Mouse (Mus musculus): Measurements from ENCODE around the gene Usf3.

Gene Usf3

GRCm38 (mm10) chr16:44173966-44174530 is 1.0 kb downstream of the Usf3 start:
- no peak for DNase-seq (ENCODE audit: low spot score)

DNA sequence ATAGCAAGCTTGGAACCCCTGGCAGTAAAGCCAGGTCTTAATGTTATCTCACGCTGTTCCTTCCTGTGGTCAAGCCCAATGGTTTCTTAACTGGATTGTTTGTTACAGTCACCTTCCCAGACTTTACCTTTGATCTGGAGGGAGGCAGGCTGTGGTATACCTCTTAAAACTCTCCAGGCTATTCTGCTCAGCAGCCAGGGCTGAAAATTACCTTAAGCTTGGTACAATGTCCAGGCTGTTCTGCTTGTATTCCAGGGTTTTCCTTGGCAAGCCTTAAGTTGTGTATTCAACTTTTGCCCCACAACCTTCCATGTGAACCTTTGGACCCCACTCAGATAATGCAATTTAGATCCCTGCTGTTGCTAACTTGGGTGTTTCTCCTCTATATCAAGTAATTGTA is 2.0 kb downstream of the Usf3 start:
- no peak for DNase-seq (ENCODE audit: low spot score)

DNA sequence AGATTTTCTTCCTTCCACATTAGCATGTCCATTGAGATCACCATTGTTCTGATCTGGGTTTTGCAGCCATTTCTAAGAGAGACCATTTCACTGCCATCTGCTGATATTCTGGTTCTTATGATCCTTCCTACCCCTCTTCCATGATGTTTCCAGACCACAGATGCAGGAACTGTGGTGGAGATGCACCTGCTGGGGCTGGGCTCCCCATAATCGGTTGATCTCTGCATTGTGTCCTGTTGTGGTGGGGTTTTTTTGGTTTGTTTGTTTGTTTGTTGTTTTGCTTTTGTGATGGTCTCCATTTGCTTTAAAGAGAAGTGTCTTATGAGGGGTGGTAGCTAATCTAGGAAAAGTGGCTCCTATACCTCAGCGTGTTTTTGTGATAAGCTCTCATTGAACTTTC is 3.5 kb downstream of the Usf3 start:
- DNase-seq (ENCODE audit: low spot score), result no peak

DNA sequence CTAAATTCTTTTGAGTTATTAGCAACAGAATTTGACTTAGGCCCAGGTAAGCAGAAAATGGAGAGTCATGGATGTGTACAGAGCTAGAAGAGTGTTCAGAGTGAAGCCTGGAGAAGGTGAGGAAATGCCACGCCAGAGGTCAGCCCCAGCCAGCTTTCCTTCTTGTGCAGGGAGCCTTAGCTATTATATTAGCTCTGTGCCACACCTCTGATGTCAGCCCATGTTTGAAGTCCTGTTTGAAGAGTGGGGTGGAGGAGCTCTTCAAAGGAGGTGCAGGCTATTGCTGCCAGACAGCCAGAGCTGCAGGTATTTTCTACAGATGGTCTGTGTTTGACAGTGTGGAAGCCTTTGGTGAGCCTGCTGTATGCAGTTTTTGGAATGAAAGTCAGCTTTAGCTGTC is 5.5 kb downstream of the Usf3 start:
- no peak for DNase-seq (ENCODE audit: low spot score)

GRCm38 (mm10) chr16:44182597-44182996 is 9.6 kb downstream of the Usf3 start:
- DNase-seq (ENCODE audit: low spot score), result no peak

- no peak for DNase-seq (ENCODE audit: low spot score)
Observed at GRCm38 (mm10) chr16:44184769-44185168, 11.7 kb downstream of the Usf3 start.

DNA sequence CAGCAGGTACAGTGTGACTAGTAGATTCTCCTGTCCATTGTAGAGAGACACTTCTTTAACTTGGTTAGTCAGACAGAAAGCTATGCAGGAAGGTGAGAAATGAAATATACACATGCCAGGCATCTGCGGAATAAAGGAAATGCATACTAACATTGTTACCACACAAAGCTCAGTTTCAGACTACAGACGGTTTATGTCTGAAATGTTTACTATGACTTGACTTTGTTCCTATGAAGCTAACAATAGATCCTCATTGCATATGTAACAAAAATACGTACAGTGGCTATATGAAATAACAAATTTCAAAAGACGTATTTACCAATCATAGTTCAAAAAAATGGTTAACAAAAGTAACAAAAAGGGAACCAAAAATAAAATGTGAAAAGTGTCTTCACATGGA is 14.1 kb downstream of the Usf3 start:
- no peak for DNase-seq (ENCODE audit: low spot score)

DNA sequence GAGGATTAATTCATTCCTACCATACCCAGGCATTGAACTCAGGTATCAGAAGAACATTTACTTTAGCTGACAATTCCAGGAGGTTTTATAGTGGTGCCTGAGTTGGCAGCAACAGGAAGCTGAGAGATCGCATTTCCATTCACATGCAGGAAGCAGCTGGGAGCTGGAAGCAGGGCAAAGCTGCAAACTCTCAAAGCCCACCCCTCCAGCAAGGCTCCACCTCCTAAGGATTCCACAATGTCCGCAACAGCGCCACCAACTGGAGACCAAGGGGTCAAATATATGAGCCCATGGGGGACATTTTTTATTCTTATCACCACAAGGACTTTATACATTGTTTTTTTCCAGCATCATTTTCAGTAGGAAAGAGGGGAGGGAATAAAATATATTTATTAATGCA is 15.7 kb downstream of the Usf3 start:
- DNase-seq (ENCODE audit: low spot score), result no peak

DNA sequence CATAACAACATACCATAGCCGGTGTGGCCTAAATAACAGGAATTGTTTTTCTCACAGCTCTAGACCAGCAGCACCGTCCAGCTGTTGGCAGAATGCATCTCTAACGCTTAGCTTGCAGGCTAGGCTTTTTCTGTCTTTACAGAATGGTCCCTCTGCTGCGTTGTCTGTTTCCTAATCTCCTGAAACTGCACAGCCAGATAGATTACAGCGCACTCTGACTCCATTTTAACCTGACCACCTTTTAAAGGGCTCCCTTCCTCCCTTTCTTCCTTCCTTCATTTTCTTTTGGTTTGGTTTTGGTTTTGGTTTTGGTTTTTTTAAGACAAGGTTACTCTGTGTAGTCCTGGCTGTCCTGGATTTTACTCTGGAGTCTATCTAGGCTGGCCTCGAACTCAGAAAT is 17.0 kb downstream of the Usf3 start:
- DNase-seq (ENCODE audit: low spot score), result no peak

DNA sequence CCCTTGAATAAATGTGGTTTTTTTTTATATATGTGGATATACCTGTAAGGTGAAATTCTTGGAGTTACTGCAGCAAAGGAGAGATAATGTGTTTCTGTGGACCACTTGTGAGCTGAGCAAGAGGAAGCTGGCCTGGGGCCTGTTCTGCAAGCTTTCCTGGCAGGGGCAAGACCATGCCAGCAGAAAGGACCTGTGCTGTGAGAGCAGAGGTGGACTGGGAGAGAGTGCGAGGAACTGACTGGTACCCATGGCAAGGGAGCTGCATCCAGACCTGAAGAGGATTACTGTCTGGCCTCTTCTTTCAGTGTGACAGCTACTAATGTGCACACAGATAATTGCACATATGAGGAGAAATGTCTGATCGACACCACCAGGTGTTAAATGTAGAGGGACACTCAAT is 17.9 kb downstream of the Usf3 start:
- DNase-seq (ENCODE audit: low spot score), result no peak

DNA sequence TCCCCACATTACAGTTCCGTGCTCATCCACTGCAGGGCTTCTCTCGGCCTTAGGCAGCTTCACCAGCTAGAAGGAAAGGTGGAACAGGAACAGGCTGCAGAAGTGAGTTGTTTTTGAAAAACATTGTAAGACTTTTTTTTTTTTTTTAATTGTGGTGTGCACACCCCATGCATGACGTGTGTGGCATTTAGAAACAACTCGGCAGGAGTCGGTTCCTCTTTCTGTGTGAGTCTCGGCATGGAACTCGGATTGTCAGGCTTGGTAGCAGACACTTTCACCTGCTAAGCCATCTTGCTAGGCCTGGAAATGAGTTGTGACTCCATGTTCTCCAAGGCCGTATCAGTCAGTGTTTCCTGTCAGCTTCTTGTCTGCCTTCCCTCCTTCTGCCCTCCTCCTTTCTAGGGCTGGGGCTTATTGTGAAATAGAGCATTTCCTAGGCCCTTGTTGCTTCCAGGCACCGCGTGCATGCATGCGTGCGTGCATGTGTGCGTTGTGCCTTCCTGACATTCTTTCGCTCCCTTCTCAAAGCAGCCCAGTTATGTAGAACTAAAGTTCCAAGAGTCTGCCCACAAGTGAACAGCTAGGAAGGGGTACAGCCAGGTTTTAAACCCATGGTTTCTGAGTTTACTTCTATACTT is 26.1 kb downstream of the Usf3 start:
- no peak for DNase-seq (ENCODE audit: low spot score)

DNA sequence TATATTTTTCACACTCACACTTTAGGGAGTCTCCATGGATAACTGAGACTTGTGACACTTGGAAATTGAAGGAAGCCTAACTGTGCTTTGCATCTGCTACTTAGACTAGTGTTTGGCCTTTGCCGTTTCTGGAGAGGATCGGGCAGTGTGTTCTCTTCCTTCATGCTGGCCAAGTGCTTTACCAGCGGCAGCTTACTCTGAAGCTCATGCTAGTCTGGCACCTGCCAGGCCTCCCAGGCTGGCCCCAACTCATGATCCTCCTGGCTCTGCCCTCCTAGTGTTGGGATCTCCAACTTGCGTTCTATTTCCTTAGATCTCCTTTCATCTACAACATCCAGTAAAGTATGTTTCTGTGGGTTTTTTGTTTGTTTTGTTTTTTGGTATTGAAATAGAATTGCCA is 27.1 kb downstream of the Usf3 start:
- DNase-seq (ENCODE audit: low spot score), result no peak

- DNase-seq (ENCODE audit: low spot score), result peak; percentile 66
Observed at GRCm38 (mm10) chr16:44204331-44204730, 31.3 kb downstream of the Usf3 start.

DNA sequence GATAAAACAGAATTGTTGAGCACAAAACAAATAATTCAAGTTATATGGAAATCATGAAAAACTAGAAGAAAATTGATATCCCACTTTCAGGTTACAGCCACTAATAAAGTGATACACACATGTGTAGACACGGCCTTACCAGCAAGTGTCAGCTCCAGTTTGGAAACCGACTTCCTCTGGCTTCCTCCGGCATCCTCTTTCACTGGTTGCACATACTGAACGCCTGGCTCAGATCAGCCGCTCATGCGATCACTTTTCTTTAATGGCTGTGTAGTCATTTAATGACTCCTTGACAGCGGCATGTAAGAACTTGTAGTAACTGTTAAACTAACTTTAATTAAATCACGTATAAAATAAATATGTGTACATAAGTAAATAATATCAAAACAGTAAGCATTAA is 32.9 kb downstream of the Usf3 start:
- DNase-seq (ENCODE audit: low spot score), result no peak

- DNase-seq (ENCODE audit: low spot score), result no peak
Observed at GRCm38 (mm10) chr16:44210156-44211053, 37.4 kb downstream of the Usf3 start.

DNA sequence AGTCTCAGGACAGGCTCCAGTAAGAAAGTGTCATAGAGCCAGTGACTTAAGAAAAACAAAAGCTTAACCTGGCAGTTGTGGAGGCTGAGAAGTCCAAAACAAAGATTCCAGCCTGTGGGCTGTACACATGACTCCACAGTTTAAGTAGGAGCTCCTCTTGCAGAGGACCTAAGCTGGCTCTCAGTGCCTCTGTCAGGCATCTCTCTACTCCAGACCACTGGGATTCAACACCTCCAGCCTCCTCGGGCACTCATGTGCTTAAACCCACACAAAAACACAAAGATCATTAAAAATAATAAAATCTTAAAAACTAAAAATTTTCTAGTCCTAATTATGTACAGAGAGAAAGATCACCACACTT is 38.0 kb downstream of the Usf3 start:
- no peak for DNase-seq (ENCODE audit: low spot score)

- no peak for DNase-seq (ENCODE audit: low spot score)
Observed at GRCm38 (mm10) chr16:44212703-44213102, 39.7 kb downstream of the Usf3 start.

DNA sequence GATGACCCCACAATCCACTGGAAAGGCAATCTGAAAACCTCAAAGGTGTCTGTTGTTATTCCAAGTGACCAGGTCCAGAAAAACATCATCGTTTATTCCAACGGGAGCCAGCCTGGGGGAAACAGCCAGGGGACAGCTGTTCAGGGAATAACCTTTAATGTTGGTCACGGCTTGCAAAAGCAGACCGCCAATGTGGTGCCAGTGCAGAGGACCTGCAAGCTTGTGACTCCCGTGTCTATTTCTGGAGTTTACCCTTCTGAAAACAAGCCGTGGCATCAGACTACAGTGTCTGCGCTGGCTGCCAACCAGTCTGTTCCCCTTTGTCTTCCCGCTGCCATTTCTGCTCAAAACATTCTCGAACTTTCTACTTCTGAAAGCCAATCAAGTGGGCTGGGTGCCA is 42.5 kb downstream of the Usf3 start:
- DNase-seq (ENCODE audit: low spot score), result no peak

DNA sequence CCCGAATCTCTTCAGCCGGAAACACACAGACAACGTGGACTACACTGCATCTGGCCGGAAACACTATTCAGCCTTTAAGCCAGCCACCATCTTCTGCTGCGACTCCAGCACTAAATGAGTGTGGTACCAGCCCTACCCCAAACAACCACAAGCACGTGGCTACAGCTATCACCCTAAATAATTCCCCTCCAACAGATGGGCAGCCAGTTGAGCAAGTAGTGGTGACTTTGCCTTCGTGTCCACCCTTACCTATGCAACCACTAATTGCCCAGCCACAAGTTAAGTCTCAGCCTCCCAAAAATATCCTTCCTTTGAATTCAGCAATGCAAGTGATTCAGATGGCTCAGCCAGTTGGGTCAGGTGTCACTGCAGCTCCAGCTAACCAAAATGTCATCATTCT is 43.4 kb downstream of the Usf3 start:
- no peak for DNase-seq (ENCODE audit: low spot score)

DNA sequence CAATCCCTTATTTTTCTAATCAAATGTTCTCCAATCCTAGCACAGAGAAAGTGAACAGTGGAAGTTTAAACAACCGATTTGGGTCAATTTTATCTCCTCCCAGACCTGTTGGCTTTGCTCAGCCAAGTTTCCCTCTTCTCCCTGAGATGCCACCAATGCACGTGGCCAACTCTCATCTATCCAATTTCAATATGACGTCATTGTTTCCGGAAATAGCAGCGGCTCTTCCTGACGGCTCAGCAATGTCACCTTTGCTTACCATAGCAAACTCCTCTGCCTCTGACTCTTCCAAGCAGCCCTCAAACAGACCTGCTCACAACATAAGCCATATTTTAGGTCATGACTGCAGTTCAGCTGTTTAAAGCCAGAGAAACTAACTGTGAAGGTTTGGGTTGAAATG is 48.4 kb downstream of the Usf3 start:
- no peak for DNase-seq (ENCODE audit: low spot score)

DNA sequence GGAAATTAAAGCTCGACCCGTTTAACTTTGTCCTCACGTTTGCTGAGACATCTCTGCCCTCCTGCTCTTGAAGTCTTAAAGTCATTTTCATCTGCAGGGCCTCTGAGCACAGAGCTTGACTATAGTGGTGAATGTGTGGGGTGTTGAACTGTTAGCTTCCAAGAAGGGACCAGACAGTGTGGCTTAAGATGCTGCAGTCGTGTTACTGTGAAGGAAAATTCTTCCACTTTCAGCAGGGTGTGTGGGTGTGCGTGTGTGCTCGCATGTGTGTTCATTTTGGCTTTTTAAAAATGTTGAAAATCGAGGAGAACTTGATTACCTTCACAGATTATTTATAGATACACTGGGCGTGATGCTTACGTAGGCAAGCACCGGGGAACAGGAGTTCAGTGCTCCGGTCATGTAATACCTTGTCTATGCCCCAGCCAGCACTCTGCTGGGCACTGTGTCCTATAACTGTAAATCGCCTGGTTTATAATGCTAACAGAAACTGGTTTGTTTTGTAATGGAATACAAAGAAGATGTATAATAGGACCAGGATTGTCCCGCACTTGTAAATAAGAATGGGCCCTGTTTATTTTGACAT is 53.8 kb downstream of the Usf3 start:
- no peak for DNase-seq (ENCODE audit: low spot score)

DNA sequence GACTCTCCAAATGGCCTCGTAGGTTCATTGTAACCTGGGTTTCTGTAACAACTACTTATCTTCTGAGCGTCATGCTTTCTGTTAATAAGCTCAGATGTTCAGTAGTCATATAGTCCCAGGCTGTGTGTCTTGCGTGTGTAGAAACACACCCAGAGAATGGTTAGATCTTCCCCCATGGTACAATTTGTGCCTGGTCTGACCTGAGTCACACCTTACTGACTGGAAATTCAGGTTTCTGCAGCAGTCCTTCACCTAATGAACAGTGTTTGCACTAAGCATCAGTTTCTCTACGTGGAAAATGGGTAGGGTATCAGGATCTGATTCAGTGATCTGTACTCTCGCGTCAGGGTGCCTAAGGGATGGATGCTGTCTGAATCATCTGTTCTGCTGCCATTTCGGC is 60.0 kb downstream of the Usf3 start:
- no peak for DNase-seq (ENCODE audit: low spot score)

DNA sequence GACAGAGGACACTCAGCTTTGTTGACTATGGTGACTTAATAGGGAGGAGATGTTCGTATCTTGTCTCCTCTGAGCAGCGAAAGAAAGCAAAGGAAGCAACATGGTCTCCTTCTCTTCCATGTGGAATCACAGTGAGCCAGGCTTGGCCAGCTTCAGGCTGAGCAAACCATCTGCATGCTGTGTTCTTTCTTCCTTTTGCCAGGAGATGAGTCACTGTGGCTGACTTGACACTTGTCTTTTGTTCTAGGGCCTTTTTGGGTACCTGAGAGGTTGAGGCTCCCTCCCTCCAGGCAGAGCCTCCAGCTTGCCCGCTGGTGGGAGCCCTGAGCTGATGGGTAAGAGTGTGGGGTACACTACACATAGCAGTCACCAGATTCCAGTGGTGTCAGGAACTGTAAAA is 64.8 kb downstream of the Usf3 start:
- peak; percentile 33 for DNase-seq (ENCODE audit: low spot score)

All from layer of hippocampus, adult 11-12 months (tissue).